Mouse (Mus musculus) mouse embryonic stem cell (cell line): ENCODE data around the gene 4930579F01Rik.

Source experiments
- in situ Hi-C, 2 experiments: fragments of 300-500 bp; cut with MboI; formaldehyde crosslinking; loops; 1 replicate in 1 of 2; 3 replicates in 1 of 2; pipeline ENCODE4 v1.14.3; 2019 to 2020; ENCODE audit warnings: low sequenced_read_pairs in 2 of 2, low pct_unique_long_range_greater_than_20kb in 1 of 2, mixed read lengths in 1 of 2; ENCODE audit not compliant: unreplicated experiment in 1 of 2

4930579F01Rik gene

DNA sequence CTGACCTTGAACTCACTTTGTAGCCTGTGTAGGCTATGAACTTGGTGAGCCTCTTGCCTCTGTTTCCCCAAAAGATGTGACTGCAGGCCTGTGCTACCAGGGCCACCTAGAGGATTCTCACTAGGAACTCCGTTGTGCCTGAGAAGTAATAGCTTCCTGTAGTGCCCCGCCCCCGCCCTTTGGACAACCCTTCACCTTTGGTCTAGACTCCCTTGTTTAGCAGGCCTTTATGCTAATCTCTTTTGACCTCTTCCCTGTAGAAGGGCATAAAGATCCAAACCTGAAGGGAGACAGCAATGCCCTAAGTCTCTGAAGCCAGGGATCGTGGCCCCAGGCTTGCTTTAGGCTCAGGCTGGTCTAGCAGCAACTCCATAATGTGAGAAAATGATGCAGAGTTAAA, 28.9 kb upstream of the 4930579F01Rik start:
- in situ Hi-C loops = no loop called here

- in situ Hi-C loops = no loop called here
Observed at GRCm38 (mm10) chr3:138221116-138221515, 27.5 kb upstream of the 4930579F01Rik start.

GRCm38 (mm10) chr3:138217631-138218264, 24.1 kb upstream of the 4930579F01Rik start, which contains the start of gene Adh7:
TSS of gene Adh7 (plus strand) at chr3:138217760.
- in situ Hi-C loops = no loop called here

GRCm38 (mm10) chr3:138216091-138216490, 22.5 kb upstream of the 4930579F01Rik start:
- in situ Hi-C loops = no loop called here

DNA sequence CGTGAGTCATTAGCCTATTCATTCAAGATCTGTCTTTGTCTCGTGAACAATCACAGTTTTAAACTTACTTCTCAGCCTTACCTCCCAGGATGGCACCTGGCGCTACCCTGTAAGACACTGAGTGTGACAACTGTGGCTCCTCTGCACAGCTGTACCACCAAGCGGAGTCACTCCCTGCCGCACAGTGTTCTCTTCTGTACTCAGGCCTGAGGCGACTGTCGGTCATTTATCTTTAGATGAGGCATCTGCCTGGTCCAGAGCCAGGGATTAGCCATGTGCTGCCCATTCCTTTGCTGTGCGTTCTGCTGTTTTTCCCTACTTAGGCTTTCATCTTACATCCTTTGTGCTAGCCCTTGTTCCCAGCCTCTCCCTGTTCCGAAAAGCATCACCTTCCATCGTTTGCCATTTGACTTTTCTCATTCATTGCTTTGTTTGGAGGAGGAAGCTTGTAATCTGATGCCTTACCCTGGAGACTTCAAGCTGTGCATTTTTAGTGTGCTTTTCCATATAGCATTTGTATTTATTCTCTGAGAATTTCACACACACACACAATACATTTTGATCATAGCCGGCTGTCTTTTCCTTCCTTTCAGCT, 21.9 kb upstream of the 4930579F01Rik start:
- in situ Hi-C loops = no loop called here

DNA sequence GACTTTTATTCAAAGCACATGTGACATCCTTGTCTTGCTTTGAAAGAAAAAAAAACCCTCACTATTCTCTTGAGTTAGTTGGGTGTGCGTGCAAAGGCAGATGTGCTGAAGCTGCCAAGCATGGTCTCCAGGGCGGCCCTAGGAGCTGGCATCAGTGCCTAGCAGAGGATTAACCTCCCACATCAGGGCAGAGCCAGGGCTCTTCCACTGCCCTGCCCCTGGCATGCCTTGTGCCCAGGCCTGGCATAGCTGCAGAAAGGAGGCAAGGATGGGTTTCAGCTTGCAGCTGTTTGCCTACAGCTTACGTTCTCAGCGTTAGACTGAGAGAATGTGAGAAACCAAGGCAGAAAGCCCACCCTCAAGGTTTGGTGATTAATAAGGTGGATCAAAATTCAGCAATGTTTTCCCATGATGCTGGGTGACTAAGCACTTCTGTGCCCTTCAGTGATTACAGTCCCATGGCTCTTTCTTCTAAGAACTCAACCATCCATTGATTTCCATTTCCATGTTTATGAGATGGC, 18.9 kb upstream of the 4930579F01Rik start:
- in situ Hi-C loops = no loop called here

DNA sequence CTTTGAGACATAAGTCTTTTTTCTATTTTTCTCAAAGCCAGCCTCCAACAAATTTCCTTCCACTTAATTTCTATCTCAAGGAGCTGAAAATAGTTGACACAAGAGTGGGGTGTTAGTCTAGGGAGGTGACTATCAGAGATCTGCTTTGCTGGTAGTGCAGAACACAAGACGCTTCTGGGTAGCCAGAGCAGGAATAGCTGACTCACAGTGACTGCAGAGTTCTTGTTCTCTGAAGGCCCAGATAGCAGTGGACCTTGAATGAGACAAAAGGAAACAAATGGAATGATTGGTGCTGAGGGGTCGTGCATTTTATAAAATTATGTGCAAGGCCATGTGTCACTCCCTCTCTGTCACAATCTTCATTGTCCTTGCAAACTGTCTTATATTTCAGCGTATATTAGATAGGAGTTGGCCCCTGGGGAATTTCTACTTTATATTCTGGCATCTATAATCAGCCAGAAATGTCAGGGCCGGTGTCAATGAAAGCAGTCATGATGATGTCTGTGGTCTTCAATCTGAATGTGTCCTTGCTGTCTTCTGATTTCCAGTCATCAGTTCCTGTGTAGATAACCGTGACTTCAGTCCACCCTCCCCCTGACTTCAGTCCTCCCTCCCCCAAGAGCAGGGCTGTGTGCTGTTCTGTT, 16.9 kb upstream of the 4930579F01Rik start:
- in situ Hi-C loops = no loop called here

GRCm38 (mm10) chr3:138208821-138209220, 15.2 kb upstream of the 4930579F01Rik start:
- in situ Hi-C loops = no loop called here

DNA sequence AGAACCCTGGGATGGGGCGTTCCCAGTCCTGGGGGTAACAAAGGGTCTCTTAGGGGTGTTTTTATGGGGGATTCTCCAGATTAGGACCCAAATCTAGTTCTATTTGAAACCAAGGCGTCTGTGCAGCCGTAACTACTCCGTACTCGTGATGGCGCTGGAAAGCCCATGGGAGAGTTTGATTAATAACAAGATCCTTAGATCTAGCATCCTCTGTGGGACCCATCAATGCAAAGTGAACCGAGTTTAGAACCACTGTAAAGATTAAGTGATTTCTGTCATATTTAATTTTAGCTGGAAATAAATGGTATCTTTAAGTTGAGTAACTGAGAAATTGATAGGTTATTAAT, 5.1 kb upstream of the 4930579F01Rik start:
- in situ Hi-C loops = loop anchor here (10.0 to 25.0 kb wide), 2 partner anchors 236 to 414 kb away; no protein-coding TSS in a partner anchor

DNA sequence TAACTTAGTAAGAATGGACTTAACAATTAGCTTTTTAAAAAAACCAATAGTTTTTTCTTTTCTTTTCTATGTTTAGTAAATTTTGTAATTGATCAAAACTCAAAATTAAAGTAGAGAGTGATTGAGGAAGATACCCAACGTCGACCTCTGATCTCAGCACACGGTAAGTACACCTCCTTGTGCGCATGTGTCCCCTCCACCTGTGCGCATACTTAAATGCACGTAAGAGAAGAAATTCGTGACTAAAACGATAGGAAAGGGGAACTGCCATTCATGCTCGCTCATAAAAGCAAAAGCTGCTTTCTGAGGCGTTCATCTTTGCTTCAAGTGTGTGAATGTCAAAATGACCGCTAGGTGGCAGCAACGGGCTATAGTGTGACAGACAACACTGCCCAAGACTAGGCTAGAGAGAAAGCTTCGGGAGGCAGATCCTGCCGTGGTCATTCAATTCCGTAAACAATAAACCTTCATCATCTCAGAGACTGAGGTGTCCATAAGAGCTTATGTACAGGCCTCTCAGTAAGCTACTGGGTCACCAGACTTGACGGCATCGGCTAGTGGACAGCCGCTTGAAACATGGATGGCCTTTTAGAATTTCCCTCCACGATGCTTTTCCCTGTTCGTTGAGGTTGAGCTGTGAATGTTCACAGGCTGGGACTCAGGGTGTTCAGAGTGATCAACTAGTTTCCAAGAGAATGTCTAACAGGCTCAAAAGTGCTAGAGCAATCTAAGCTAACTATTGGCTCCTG, 4.5 kb upstream of the 4930579F01Rik start:
- in situ Hi-C loops = loop anchor here (10.0 to 25.0 kb wide), 2 partner anchors 237 to 414 kb away; no protein-coding TSS in a partner anchor

GRCm38 (mm10) chr3:138197556-138197955, 3.9 kb upstream of the 4930579F01Rik start:
- in situ Hi-C loops = loop anchor here (10.0 to 25.0 kb wide), 2 partner anchors 237 to 415 kb away; no protein-coding TSS in a partner anchor

DNA sequence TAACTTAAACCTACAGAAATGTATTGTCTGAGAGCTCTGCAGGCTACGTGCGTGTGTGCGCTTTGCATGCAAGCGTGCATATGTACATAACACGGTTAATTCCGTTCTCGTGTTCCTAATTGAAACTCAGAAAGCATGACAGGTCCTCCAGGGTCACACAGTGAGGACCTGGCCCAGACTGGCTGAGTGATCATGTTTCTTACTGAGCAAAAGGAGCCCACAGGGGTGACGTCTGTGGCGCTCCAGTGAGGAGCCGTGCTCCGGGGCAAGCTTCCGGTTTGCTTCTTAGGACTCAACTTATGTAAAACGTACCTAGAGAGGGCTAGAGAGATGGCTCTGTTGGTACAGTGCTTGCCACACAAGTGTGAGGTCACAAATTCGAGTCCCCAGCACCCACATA, 3.5 kb upstream of the 4930579F01Rik start:
- in situ Hi-C loops = loop anchor here (10.0 to 25.0 kb wide), 2 partner anchors 238 to 415 kb away; no protein-coding TSS in a partner anchor

DNA sequence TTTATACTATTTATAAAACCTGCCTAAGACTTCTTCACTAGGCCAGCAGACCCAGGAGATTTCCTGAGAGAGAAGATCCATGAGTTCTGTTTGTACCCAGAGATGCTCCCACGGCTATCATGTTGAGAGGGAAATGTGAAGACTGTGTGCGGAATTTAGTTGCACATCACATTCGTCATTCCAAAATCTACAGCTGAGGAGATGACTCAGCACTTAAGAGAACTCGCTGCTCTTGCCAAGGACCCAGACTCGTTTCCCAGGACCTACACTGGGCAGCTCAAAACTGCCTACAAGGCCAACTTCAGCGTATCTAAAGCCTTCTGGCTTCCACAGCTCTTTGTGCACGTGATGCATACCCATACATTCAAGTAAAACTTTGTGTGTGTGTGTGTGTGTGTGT, 1.4 kb downstream of the 4930579F01Rik start:
- in situ Hi-C loops = loop anchor here (10.0 to 25.0 kb wide), 2 partner anchors 243 to 420 kb away; no protein-coding TSS in a partner anchor

DNA sequence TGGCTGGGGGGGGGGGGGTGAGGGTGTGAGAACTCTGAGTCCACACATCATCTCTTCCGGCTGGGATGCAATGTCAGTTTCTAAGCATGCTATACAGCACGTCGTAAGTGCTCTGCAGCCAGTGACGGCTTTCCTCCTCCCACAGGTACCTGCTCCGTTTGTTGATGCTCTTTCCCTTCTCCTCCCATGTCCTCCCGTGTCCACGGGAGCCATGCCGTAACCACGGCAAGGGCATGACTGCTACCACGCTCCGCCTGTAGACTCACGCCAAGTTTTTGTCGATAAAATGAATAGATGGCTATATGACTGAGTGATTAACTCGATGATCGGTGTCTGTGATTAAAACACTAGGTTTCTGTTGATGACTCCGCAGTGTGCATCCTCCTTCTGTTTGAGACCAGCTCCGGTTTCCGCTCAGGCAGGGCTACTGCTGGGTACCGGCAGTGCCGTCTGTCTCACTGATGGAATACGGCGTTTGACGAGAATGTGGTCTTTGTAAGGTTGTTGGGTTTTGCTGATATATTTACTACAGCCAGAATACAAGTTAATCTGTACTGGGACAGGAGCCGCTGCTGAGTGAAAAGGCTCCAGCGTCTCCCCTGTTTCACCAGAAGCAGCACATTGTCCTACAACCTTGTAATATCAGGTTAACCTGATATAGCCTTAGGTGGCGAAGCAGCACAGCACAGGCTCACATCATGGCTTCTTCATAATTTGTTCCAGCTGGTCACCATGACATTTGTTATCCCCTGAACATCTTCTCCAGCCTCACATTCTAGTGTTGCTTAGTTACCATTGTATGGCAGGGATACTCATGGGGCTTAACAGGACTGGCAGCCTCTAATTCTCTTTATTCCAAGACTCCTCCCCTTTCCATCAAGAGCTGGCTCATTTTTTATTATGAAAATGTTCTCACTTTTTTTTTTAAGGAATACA, 7.4 kb downstream of the 4930579F01Rik start:
- in situ Hi-C loops = loop anchor here in 1 of 2 experiments (25.0 kb wide), 1 partner anchor 426 kb away; no protein-coding TSS in a partner anchor

- in situ Hi-C loops = loop anchor here in 1 of 2 experiments (25.0 kb wide), 1 partner anchor 427 kb away; no protein-coding TSS in a partner anchor
Observed at GRCm38 (mm10) chr3:138185290-138185689, 8.3 kb downstream of the 4930579F01Rik start.

DNA sequence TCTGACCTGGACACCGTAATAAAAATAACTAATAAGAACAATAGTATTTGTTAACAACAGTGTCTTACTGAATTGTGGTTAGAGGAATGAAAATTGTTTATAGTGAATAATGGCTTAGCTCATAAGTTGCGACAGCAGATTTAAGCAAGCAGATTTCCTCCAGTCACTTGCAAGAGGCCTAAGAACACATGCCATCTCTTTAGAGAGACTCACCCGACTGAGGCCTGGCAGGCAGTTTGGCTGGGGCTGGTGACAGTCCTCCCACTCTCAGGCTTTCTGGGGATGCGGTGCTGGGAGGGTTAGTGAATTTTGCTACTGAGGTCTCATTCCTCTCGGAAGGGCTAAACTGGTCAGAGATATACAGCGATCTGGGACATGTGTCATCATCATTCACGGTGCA, 10.3 kb downstream of the 4930579F01Rik start:
- in situ Hi-C loops = loop anchor here in 1 of 2 experiments (25.0 kb wide), 1 partner anchor 429 kb away; no protein-coding TSS in a partner anchor

DNA sequence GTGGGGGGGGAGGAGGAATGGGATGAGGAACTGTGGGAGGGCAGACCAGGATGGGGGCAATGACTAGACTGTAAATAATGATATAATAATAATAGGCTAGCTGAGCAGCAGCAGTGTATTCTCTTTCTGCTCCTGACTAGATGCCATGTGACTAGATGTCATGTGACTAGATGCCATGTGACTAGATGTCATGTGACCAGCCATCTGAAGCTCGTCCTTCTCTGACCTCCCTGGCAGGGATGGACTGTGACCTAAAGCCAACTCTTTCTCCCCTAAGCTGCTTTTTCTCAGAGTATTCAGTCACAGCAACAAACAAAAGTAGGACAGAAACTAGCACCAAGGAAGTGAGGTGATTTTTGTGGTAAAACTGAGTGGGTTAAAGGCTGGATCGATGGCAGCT, 11.6 kb downstream of the 4930579F01Rik start:
- in situ Hi-C loops = loop anchor here in 1 of 2 experiments (25.0 kb wide), 1 partner anchor 430 kb away; no protein-coding TSS in a partner anchor
